Mouse (Mus musculus): ENCODE results near the gene Vmn1r18. TPM values are rescaled to one million over a fixed set of nuclear protein-coding genes. Genes with fewer than 3 reads are reported as not detected.

Gene Vmn1r18
- not detected in 2 replicates for polyA plus RNA-seq (2012; rRNA removed; ENCODE audit: low replicate concordance)

GRCm38 (mm10) chr6:57395683-57396082 is at the start of gene Vmn1r18:
Gene Vmn1r18 (minus strand): TSS chr6:57395783.

GRCm38 (mm10) chr6:57428630-57429029 is 33.0 kb upstream of the Vmn1r18 start, which contains the start of gene Vmn1r20:
Gene Vmn1r20 (plus strand): TSS chr6:57428930.

DNA sequence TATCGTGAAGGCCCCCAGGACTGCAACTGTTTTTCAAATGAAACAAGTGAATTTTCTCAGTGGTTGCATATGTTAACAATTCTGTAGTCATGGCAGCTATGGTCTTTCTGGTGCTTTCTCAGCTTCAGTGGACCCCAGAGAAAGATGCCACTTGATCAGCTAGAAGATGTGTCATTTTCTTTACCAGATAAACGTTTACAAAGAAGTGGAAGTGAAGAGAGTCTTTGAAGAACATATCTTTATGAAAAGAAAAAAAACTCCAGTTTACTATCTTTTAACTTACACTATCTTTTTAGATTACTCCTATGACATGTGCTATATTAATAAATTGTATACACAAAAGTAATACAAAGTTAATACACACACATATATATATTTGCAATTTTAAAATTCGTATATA is 7.9 kb upstream of the Vmn1r18 start, which contains the start of gene Vmn1r19:
TSS of gene Vmn1r19 (plus strand) at position 301 of the 400 bp plus-strand sequence.

DNA sequence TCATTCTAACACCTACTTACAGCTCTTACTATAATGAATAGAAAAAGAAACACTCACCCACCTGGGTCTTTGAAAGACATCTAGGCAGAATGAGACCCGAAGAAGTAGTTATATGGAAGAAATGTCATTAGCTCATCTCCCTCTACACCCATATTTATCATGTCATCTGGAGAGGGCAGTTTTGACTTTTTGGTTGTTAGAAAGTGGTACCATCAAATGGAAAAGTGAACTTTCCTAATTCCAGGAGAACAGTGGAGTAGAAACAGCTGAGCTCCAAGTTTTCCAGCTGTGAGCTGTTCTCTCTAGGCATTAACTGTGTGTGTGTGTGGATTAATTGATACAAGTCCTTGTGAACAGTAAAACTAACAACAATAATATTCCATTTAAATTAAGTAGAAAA is 32.0 kb downstream of the Vmn1r18 start, which contains the start of gene Vmn1r17:
TSS of gene Vmn1r17 (minus strand) at position 101 of the 400 bp plus-strand sequence.

DNA sequence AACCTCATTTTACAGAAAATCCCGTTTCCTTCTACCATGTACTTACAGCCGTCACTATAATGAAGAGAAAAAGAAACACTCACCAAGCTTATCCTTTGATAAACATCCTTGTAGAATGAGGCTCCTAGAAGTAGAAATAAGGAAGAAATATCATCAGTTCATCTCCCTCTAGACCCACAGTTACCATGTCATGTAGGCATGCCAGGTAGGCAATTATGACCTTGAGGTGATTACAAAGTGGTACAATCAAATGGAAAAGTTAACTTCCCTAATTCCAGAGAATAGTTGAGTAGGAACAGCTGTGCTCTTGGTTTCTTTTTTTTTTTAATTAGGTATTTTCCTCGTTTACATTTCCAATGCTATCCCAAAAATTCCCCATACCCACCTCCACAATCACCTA is 66.2 kb downstream of the Vmn1r18 start, which contains the start of gene Vmn1r16:
TSS of gene Vmn1r16 (minus strand) at position 101 of the 400 bp plus-strand sequence.

Other genes starting within 250 kb of the Vmn1r18 start
- not detected in 2 replicates for gene Vmn1r12, start 238.9 kb downstream of the Vmn1r18 start, polyA plus RNA-seq (2012; rRNA removed; ENCODE audit: low replicate concordance)
- not detected in 2 replicates for gene Vmn1r13, start 192.5 kb downstream of the Vmn1r18 start, polyA plus RNA-seq (2012; rRNA removed; ENCODE audit: low replicate concordance)
- not detected in 2 replicates for gene Vmn1r14, start 164.1 kb downstream of the Vmn1r18 start, polyA plus RNA-seq (2012; rRNA removed; ENCODE audit: low replicate concordance)
- gene Vmn1r15, start 137.8 kb downstream of the Vmn1r18 start, polyA plus RNA-seq (2012; rRNA removed; ENCODE audit: low replicate concordance), result not detected in 2 replicates
- not detected in 2 replicates for gene Vmn1r16, start 66.3 kb downstream of the Vmn1r18 start, polyA plus RNA-seq (2012; rRNA removed; ENCODE audit: low replicate concordance)
- gene Vmn1r17, start 32.1 kb downstream of the Vmn1r18 start, polyA plus RNA-seq (2012; rRNA removed; ENCODE audit: low replicate concordance), result not detected in 2 replicates
- not detected in 2 replicates for gene Vmn1r19, start 8.0 kb upstream of the Vmn1r18 start, polyA plus RNA-seq (2012; rRNA removed; ENCODE audit: low replicate concordance)
- gene Vmn1r20, start 33.1 kb upstream of the Vmn1r18 start, polyA plus RNA-seq (2012; rRNA removed; ENCODE audit: low replicate concordance), result not detected in 2 replicates
- 2.3 and 2.4 TPM in 2 replicates for gene Ppm1k, start 139.7 kb upstream of the Vmn1r18 start, polyA plus RNA-seq (2012; rRNA removed; ENCODE audit: low replicate concordance)
- 5.0 and 7.7 TPM in 2 replicates for gene Herc6, start 185.2 kb upstream of the Vmn1r18 start, polyA plus RNA-seq (2012; rRNA removed; ENCODE audit: low replicate concordance)